Mouse (Mus musculus) lung, postnatal 0 days (tissue): ENCODE data around the gene Glyctk.

ENCODE experiments used
- CTCF ChIP-seq: IDR thresholded peaks from 2 replicates; pipeline ENCODE4 v1.5.1; 2016; ENCODE audit warnings: antibody characterized with exemption, mild to moderate bottlenecking
- EP300 ChIP-seq: IDR thresholded peaks from 2 replicates; pipeline ENCODE4 v1.6.1; 2016; ENCODE audit warnings: antibody characterized with exemption, mild to moderate bottlenecking, control low read depth

GRCm38 (mm10) chr9:106137671-106138216 is 20.2 kb downstream of the Glyctk start:
- TF ChIP-seq EP300: no peak
- no peak for TF ChIP-seq CTCF
